Mouse (Mus musculus): Measurements from ENCODE around the gene Oasl2.

- TF ChIP-seq CTCF (IDR thresholded peaks at IDR 0.05; ENCODE audit: insufficient read depth, low read length) (no peak), POLR2A (IDR thresholded peaks at IDR 0.05; ENCODE audit: borderline replicate concordance, extremely low read depth, low read depth, low read length) (no peak)
Measured at GRCm38 (mm10) chr5:114861730-114862129, 35.0 kb upstream of the Oasl2 start.
